Mouse (Mus musculus) lung, embryonic 15.5 days (tissue): ENCODE measurements around the gene Kctd17. TPM values are rescaled to one million over a fixed set of nuclear protein-coding genes. Genes with fewer than 3 reads are reported as not detected.
A peak's percentile ranks its signal among the peaks of the same experiment; 100 is the strongest.

ENCODE experiments used
- ATAC-seq: fragments of 200-750 bp; cut with Nextera tagmentation; 2 replicates; pipeline ENCODE4 v1.8.0; 2017; ENCODE audit warnings: moderate number of reproducible peaks, borderline replicate concordance; ENCODE audit not compliant: low FRiP score, low TSS enrichment; ENCODE audit errors: extremely low read depth
- H3K27ac ChIP-seq: fragments of 300-500 bp; sonication (generic); 2 replicates; pipeline ENCODE4 v1.5.1; 2015; ENCODE audit warnings: moderate library complexity, mild to moderate bottlenecking, inconsistent platforms
- H3K27me3 ChIP-seq: fragments of 300-500 bp; sonication (generic); 2 replicates; pipeline ENCODE4 v1.6.1; 2015; ENCODE audit warnings: inconsistent platforms
- H3K36me3 ChIP-seq: fragments of 300-500 bp; sonication (generic); 2 replicates; pipeline ENCODE4 v1.6.1; 2015; ENCODE audit warnings: inconsistent platforms
- H3K4me1 ChIP-seq: fragments of 300-500 bp; sonication (generic); 2 replicates; pipeline ENCODE4 v1.6.1; 2015; ENCODE audit warnings: inconsistent platforms
- H3K4me2 ChIP-seq: fragments of 300-500 bp; sonication (generic); 2 replicates; pipeline ENCODE4 v1.6.1; 2015; ENCODE audit warnings: inconsistent platforms, mild to moderate bottlenecking, moderate library complexity
- H3K4me3 ChIP-seq: fragments of 300-500 bp; sonication (generic); 2 replicates; pipeline ENCODE4 v1.5.1; 2015; ENCODE audit warnings: mild to moderate bottlenecking, inconsistent platforms
- H3K9ac ChIP-seq: fragments of 300-500 bp; sonication (generic); 2 replicates; pipeline ENCODE4 v1.6.1; 2015; ENCODE audit warnings: inconsistent platforms
- H3K9me3 ChIP-seq: fragments of 300-500 bp; sonication (generic); 2 replicates; pipeline ENCODE4 v1.6.1; 2016; ENCODE audit warnings: inconsistent platforms
- WGBS: fragments of 180-500 bp; shearing (Covaris S2); methylation state at CpG from one replicate; pipeline ENCODE4 v1.1.7; 2015; 5-methylcytosine and 5-hydroxymethylcytosine counted together
- polyA plus RNA-seq: library from polyadenylated mRNA; unstranded; fragments of >200 nt; fragmentation: Nextera tagmentation; extraction: Ambion mirVana; gene quantifications from 2 replicates; pipeline ENCODE4 v1.2.1, GENCODE M21; 2015

Gene Kctd17
- polyA plus RNA-seq, 1 experiment from 2014 or later, result 49.5 TPM

DNA sequence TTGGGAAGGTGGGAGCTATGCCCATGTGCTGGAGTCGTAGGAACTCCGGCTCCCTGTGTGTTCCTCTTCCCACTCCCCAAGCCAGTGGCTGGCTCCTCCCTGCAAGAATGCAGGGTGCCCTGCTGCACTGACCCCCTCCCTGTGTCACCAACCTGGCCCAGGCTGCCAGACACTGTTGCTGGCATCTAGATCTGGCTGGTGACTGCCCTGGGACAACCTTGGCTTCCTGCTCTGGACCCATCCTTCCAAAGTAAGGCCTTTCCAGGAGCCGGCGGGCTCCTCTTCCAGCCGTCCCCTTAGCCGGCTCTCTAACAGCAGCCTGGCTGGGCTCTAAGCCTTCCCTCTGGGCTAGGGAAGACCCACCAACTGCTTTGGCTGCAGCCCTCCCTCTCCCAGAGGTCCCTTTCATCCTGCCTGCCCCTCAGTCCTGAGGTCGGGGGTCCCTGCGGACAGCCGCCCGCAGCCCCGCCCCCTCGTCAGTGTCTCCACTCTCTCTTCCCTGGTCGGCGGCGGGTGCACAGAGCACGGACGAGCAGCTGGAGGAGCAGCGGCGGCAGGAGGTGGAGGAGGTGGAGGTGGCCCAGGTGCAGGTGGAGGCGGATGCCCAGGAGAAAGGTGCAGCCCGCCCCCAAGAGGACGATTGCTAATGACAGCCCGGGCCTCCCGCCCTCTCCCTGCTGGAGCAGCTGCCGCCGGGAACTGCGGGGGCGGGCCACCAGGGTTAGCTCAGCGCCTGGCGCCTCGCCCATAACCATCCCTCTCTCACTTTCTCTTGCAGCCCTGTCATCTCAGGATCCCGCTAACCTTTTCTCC lies 8.2 kb downstream of the Kctd17 start:
- H3K27ac ChIP-seq, result peak overlapping the region; percentile 89
- peak overlapping the region; percentile 29 for H3K4me3 ChIP-seq
- H3K9ac ChIP-seq, result 0 out of 2 replicates have a peak overlapping the region, but pooled peaks have one; percentile 26
- peak; percentile 53 for ATAC-seq
- H3K9me3 ChIP-seq, result no peaks in the 10 kb centered on the region
- H3K4me1 ChIP-seq, result peaks cover 36% of the 10 kb centered on the region
- H3K36me3 ChIP-seq, result peaks cover 4% of the 10 kb centered on the region; the same call in 1 of the 2 replicates
- H3K4me2 ChIP-seq, result peak overlapping the region; percentile 64
- WGBS, result 8% methylated on average over 31 of the region's 32 CpGs
- no peaks in the 10 kb centered on the region for H3K27me3 ChIP-seq

- Histone ChIP-seq H3K27ac (peak overlapping the region; percentile 89), H3K4me2 (peak overlapping the region; percentile 64), H3K36me3 (peaks cover 4% of the 10 kb centered on the region; the same call in 1 of the 2 replicates), H3K4me3 (peak overlapping the region; percentile 29), H3K9ac (no peak overlapping the region; the same call in 1 of the 2 replicates), H3K27me3 (no peaks in the 10 kb centered on the region), H3K9me3 (no peaks in the 10 kb centered on the region), H3K4me1 (peaks cover 36% of the 10 kb centered on the region)
- peak; percentile 56 for ATAC-seq
- WGBS, result 14% methylated on average over 21 of the region's 23 CpGs
Measured at GRCm38 (mm10) chr15:78437237-78438017, 9.1 kb downstream of the Kctd17 start.

DNA sequence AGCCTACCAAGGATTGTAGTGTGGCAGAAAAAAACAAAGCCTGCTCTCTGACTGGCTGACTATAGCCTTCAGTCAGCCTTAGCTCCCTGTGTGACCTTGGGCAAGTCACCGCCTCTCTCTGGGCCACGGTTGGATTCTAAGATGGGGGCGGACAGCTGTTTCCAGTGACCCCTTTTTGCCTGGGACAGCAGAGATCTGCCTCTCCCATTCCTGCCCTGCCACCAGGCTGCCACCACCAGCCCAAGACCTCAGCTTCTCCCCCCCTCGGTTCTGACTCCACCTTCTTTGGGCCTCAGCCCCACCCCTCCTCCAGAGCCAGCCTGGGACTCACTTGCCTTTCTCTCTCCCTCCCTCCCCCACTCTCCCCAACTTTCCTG lies 9.6 kb downstream of the Kctd17 start:
- Histone ChIP-seq H3K4me2 (0 out of 2 replicates have a peak overlapping the region, but pooled peaks have one; percentile 64), H3K9ac (no peak overlapping the region), H3K27me3 (no peaks in the 10 kb centered on the region), H3K27ac (peak overlapping the region; percentile 89), H3K36me3 (peaks cover 4% of the 10 kb centered on the region; the same call in 1 of the 2 replicates), H3K9me3 (no peaks in the 10 kb centered on the region), H3K4me3 (no peak overlapping the region), H3K4me1 (peaks cover 36% of the 10 kb centered on the region)
- WGBS, result 32% methylated on average over 4 of the region's 4 CpGs
- peak; percentile 0; the same call in 1 of the 2 replicates for ATAC-seq

- H3K4me2 ChIP-seq, result no peak overlapping the region
- H3K4me1 ChIP-seq, result peaks cover 36% of the 10 kb centered on the region
- ATAC-seq, result no peak
- H3K9ac ChIP-seq, result no peak overlapping the region
- no peaks in the 10 kb centered on the region for H3K27me3 ChIP-seq
- H3K9me3 ChIP-seq, result no peaks in the 10 kb centered on the region
- WGBS, result 66% methylated on average over 8 of the region's 8 CpGs
- H3K4me3 ChIP-seq, result no peak overlapping the region
- H3K36me3 ChIP-seq, result peaks cover 4% of the 10 kb centered on the region; the same call in 1 of the 2 replicates
- H3K27ac ChIP-seq, result peak overlapping the region; percentile 89; the same call in 1 of the 2 replicates
Measured at GRCm38 (mm10) chr15:78438505-78438904, 10.1 kb downstream of the Kctd17 start.

DNA sequence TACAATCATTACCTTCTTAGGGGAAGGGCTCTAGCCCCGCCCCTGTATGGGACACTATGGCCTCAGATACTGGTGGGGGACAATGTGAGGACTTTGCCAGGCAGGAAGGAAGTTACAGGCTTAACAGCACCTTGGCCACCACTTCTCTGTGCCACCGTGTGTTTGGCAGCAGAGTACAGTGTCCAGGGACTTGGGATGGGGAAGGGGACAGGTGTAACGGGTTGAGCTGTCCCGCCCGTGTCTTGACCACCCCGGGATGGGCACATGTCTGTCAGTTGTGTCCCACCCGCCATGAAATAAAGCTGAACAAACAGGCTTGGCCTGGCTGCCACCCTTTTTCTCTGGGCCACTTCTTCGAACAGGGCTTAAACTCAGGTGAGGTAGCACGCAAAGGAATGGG lies 10.6 kb downstream of the Kctd17 start:
- no peak overlapping the region for H3K9ac ChIP-seq
- H3K4me3 ChIP-seq, result no peak overlapping the region
- no peaks in the 10 kb centered on the region for H3K9me3 ChIP-seq
- no peak for ATAC-seq
- no peak overlapping the region for H3K27ac ChIP-seq
- H3K4me2 ChIP-seq, result no peak overlapping the region
- 72% methylated on average over 9 of the region's 9 CpGs for WGBS
- no peaks in the 10 kb centered on the region for H3K27me3 ChIP-seq
- H3K36me3 ChIP-seq, result peaks cover 4% of the 10 kb centered on the region; the same call in 1 of the 2 replicates
- H3K4me1 ChIP-seq, result peaks cover 36% of the 10 kb centered on the region

- Histone ChIP-seq H3K36me3 (no peaks in the 10 kb centered on the region), H3K9me3 (no peaks in the 10 kb centered on the region), H3K4me3 (no peak overlapping the region), H3K9ac (no peak overlapping the region), H3K4me1 (peaks cover 16% of the 10 kb centered on the region), H3K27me3 (no peaks in the 10 kb centered on the region), H3K27ac (no peak overlapping the region), H3K4me2 (no peak overlapping the region)
- ATAC-seq, result no peak
- 80% methylated on average over 19 of the region's 19 CpGs for WGBS
Measured at GRCm38 (mm10) chr15:78442231-78442630, 13.9 kb downstream of the Kctd17 start.

DNA sequence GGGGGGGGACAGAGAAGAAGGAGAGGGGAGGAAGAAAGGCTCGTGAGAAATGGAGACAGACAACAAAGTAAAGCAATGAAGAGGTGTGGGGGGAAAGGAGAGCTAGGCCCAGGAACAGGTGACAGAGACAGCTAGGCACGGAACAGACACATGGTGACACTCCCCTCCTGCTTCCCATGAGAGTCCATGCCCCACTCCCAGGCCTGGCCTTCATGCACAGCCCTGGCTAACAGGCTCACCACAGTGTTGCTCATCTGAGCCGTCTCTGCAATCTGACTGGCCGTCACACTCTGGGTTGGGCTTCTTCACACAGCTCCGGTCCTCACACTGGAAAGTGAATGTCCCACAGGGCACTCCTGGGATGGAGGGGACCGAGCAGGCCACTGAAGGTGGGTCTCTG lies 15.5 kb downstream of the Kctd17 start:
- no peak overlapping the region for H3K4me2 ChIP-seq
- no peak overlapping the region for H3K4me3 ChIP-seq
- no peak overlapping the region for H3K27ac ChIP-seq
- WGBS, result 40% methylated on average over 6 of the region's 6 CpGs
- no peaks in the 10 kb centered on the region for H3K36me3 ChIP-seq
- no peak for ATAC-seq
- H3K9ac ChIP-seq, result no peak overlapping the region
- H3K9me3 ChIP-seq, result no peaks in the 10 kb centered on the region
- H3K27me3 ChIP-seq, result no peaks in the 10 kb centered on the region
- H3K4me1 ChIP-seq, result no peaks in the 10 kb centered on the region

DNA sequence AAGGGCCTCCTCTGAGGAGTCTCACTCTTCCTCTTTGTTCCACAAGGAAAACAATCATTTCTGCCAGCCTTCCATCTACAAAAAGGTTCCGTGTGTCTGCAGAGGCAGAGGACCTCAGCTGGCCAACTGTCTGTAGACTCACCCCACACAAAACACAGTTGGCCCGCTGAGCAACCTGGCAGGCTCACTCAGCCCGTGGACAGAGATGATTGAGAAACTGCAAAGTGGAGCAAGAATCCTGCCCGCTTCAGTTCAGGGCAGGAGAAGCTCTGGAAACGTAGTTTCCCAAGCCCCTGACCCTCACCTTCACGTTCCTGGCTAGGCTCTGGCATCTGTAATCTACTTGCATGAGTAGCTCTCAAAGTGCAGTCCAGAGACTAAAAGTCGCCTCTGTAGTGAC lies 18.8 kb downstream of the Kctd17 start:
- H3K4me1 ChIP-seq, result peaks cover 6% of the 10 kb centered on the region; the same call in 1 of the 2 replicates
- ATAC-seq, result no peak
- 27% methylated on average over 7 of the region's 7 CpGs for WGBS
- no peak overlapping the region for H3K4me2 ChIP-seq
- H3K4me3 ChIP-seq, result no peak overlapping the region
- H3K36me3 ChIP-seq, result no peaks in the 10 kb centered on the region
- no peak overlapping the region for H3K9ac ChIP-seq
- peak overlapping the region; percentile 25; the same call in 1 of the 2 replicates for H3K27ac ChIP-seq
- no peaks in the 10 kb centered on the region for H3K27me3 ChIP-seq
- no peaks in the 10 kb centered on the region for H3K9me3 ChIP-seq

DNA sequence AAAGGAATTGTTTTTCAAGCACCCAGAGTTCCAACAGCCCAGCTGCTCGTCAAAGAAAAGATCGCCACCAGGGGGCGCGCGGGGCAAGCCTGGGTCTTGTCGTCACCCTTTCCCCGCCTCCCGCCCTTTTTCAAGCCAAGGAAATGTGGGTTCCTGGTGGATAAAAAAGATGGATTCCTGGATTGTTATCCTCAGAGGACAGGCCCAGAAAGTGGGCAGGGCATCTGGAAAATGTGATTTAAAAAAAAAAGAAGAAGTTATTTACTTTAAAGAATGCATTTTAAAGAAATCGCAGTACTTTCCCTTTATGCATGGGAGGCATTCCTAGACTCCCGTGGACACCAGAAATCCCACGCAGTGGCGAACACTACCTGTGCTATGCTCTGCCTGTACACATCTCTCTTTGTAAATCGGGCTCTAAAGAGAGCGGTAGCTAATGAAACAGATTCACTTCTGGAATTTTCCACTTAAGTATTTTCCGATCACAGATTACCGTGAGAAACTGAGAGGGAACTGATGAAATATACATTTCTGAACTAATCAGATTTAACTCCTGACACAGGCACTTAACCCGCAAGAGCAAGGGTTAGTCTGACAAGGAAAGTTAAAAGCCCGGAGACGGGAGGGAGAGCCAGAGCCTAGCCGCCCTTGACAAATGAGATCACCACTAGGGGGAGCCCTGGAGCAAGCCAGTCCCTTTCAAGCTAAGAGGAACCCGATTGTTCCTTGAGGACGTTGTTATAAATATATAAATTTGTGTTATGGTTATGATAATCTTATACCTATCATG lies 19.6 kb downstream of the Kctd17 start:
- peak overlapping the region; percentile 83 for H3K4me2 ChIP-seq
- no peaks in the 10 kb centered on the region for H3K27me3 ChIP-seq
- under 1% methylated on average over 22 of the region's 22 CpGs for WGBS
- H3K9ac ChIP-seq, result peak overlapping the region; percentile 40
- H3K27ac ChIP-seq, result peak overlapping the region; percentile 89
- H3K9me3 ChIP-seq, result no peaks in the 10 kb centered on the region
- peaks cover 6% of the 10 kb centered on the region; the same call in 1 of the 2 replicates for H3K4me1 ChIP-seq
- ATAC-seq, result peak; percentile 53; the same call in 1 of the 2 replicates
- no peaks in the 10 kb centered on the region for H3K36me3 ChIP-seq
- H3K4me3 ChIP-seq, result peak overlapping the region; percentile 36

DNA sequence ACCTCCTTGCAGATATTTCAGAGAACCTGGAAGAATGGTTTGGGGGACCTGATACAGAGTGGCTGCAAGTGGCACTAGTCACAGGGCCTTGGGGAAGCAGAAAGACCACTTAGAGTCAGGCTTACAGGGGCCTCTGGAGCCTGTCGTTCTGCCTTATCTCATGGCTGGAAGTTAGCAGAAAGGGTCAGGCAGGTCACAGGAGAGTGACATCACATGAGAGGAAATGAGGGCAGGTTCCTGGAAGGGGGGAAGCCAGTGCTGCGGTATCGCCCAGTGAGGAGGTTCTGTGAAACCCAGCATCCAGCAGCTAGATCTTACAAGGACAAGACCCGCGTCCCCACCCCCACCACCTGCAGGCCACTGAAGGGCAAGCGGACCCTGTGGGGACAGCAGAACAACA lies 20.8 kb downstream of the Kctd17 start:
- ATAC-seq, result no peak
- H3K9ac ChIP-seq, result no peak overlapping the region
- H3K36me3 ChIP-seq, result no peaks in the 10 kb centered on the region
- no peak overlapping the region for H3K4me2 ChIP-seq
- H3K4me3 ChIP-seq, result no peak overlapping the region
- H3K4me1 ChIP-seq, result peaks cover 6% of the 10 kb centered on the region; the same call in 1 of the 2 replicates
- no peaks in the 10 kb centered on the region for H3K9me3 ChIP-seq
- H3K27ac ChIP-seq, result no peak overlapping the region
- WGBS, result 55% methylated on average over 6 of the region's 6 CpGs
- no peaks in the 10 kb centered on the region for H3K27me3 ChIP-seq

DNA sequence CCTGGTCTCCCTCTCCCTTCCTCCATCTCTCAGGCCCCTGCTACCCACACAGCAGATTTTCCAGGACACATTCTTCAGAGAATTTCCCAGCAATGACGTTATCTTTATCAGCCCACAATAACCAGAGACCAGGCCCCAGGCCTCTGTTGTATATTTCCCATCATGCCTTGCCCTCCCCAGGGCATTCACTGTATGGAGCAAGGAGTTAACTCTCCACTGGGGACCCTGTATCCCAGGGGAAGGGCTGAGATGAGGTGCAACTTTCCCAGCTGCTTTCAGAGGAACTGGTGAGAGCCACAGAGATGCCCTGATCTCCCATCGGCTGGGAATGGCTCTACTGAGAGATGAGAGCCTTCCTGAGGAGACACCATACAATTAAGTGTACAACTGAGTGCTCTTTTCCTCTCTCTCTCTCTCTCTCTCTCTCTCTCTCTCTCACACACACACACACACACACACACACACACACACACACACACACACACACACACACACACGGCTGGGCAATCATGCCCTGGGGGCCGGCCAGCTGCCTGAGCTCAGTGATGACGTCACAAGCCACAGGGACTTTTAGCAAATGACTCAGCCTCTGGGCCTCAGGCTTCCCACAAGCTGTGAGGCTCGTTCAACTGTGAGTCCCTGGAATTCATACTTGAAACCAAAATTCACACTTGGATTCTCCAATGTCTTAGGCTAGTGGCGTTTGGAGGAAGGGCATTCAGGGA lies 21.5 kb downstream of the Kctd17 start:
- Histone ChIP-seq H3K4me1 (peaks cover 6% of the 10 kb centered on the region; the same call in 1 of the 2 replicates), H3K27ac (peak overlapping the region; percentile 15; the same call in 1 of the 2 replicates), H3K4me3 (no peak overlapping the region), H3K4me2 (no peak overlapping the region), H3K9me3 (no peaks in the 10 kb centered on the region), H3K36me3 (no peaks in the 10 kb centered on the region), H3K27me3 (no peaks in the 10 kb centered on the region), H3K9ac (no peak overlapping the region)
- ATAC-seq, result no peak
- 33% methylated on average over 7 of the region's 7 CpGs for WGBS
